Mouse (Mus musculus) gastrocnemius, adult 2 months (tissue): ENCODE measurements around the gene Prr15. TPM values are rescaled to one million over a fixed set of nuclear protein-coding genes. Genes with fewer than 3 reads are reported as not detected.

Source experiments
- DNase-seq: peaks from one replicate; pipeline ENCODE4 v3.0.0; 2022
- H3K27ac ChIP-seq: fragments of 200-600 bp; 2 replicates; pipeline ENCODE4 v1.8.1; 2022; ENCODE audit warnings: mild to moderate bottlenecking
- H3K4me3 ChIP-seq: fragments of 200-600 bp; 2 replicates; pipeline ENCODE4 v1.8.1; 2022; ENCODE audit warnings: mild to moderate bottlenecking, moderate library complexity
- CTCF ChIP-seq: fragments of 200-600 bp; IDR thresholded peaks from 2 replicates; pipeline ENCODE4 v1.8.1; 2022; ENCODE audit warnings: antibody characterized with exemption, mild to moderate bottlenecking, moderate library complexity
- intact Hi-C: fragments of 180-260 bp; cut with DNase I; formaldehyde crosslinking; loops from one replicate; pipeline ENCODE4 v1.15.1; 2025
- long read RNA-seq, 2 experiments: library from polyadenylated mRNA; stranded (forward); transcript quantifications; one replicate each; pipeline ENCODE4 v2.0.0; 2021
- total RNA-seq, 2 experiments: library from RNA; stranded (reverse); gene quantifications; 2 replicates each; pipeline ENCODE4 v1.2.3; 2021

The Prr15 gene
- under 1 TPM; 0.71 to 0.78 TPM for total RNA-seq
- long read RNA-seq, experiment 1: 0 reads
- long read RNA-seq, experiment 2, partial matches to known transcripts: 0 of 1 reads
- long read RNA-seq, experiment 2, other reads (novel, unspliced or antisense): 0 of 1 reads

DNA sequence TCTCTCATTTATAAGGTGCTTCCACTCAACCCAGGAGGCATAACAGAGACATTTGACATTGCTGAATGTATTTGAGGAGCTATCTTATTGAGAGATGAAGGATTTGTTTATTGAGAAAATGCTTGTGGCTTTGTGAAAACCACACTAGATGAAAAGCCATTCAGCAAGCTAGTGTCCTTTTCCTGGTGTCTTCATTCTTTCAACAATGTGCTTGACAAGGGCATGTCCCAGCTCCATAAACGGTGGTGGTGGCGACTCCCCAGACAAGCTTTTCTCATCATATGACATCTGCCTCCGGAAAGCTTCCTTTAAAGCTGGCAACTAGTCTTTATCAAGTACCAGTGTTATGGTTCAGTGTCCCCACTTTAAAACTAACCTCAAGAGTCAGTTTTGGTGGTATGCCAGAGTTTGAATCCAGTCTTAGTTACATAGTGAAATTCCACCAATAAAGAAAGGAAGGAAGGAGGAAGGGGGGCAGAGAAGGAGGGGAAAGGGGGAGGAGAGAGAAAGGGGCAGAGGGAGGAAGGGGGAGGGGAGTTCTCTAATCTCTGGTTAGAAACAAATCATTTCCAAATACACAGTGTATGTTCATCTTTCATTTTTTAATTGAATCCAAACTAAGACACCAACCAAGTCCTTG lies at the start of gene Prr15:
Gene Prr15 (plus strand): TSS at position 590 of the 640 bp plus-strand sequence.
- H3K4me3 ChIP-seq: peak within 1 kb of the TSS; percentile 81
- DNase-seq: no peak
- intact Hi-C loops: loop anchor here (5.0 kb wide), 1 partner anchor 73 kb away; no protein-coding TSS in a partner anchor
- no peak for TF ChIP-seq CTCF
- H3K27ac ChIP-seq: peak within 1 kb of the TSS; percentile 63

DNA sequence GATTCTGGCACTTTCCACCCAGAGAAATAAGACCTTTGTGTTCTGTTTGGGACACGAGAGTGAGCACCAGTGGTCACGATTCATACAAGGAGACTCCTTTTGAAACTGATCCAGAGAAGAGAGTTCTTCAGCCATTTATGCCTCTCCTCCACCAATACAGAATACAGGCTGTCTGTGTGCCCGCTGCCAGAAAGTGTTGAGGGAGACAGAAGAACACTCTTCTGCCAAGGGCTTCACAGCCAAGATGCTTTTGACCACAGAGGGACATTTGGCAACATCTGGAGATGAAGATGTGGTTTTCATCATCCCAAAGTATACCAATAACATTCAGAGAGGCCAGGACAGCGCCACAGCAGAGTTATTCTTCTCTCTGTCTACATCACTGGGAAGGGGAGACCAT lies 48.4 kb upstream of the Prr15 start:
- TF ChIP-seq CTCF: no peak
- Histone ChIP-seq H3K4me3 (no peak overlapping the region), H3K27ac (no peak overlapping the region)
- intact Hi-C loops: no loop called here
- DNase-seq: no peak

GRCm38 (mm10) chr6:54277828-54278227 lies 47.8 kb upstream of the Prr15 start:
- intact Hi-C loops: no loop called here
- no peak for DNase-seq
- Histone ChIP-seq H3K27ac (peak overlapping the region; percentile 53; the same call in 1 of the 2 replicates), H3K4me3 (no peak overlapping the region)
- TF ChIP-seq CTCF: no peak

GRCm38 (mm10) chr6:54278613-54279012 lies 47.0 kb upstream of the Prr15 start:
- intact Hi-C loops: no loop called here
- no peak for DNase-seq
- TF ChIP-seq CTCF: no peak
- Histone ChIP-seq H3K4me3 (no peak overlapping the region), H3K27ac (peak overlapping the region; percentile 53)

DNA sequence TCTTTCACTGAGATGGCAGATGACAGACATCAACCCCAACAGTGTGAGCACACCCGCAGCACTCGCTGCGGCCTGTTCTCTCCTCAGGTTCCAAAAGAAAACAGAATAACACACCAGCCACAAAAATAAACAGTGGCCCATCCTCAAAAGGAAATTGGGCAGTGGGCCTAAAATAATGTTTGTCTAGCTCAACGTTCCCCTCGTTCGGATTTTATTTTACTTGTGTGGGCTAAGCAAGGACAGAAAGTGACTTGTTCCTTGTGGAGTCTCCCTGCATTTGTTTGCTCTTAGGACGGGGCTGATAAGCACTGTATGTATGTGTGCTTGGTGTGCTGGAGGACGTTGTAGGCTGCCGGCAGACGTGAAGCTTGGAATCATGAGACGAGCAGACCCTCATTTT lies 46.2 kb upstream of the Prr15 start:
- intact Hi-C loops: no loop called here
- TF ChIP-seq CTCF: no peak
- DNase-seq: no peak
- Histone ChIP-seq H3K4me3 (no peak overlapping the region), H3K27ac (no peak overlapping the region)

DNA sequence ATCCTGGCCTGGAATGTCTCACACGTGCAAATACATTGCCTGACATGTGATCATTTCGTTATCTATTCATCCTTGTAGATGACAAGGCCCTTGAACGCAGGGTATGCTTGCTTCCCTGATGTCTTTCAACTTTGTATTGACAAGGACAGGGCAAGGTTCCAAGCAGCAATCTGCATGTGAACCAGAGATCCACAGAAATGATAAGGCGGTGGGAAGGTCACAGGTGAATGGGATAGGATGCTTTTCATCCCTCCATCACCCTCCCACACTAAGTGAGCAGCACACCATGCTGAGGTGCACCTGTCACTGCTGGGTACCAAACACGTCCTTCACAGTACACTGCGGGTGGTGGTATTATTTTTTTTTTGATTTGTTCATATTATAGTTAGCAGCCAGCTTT lies 45.4 kb upstream of the Prr15 start:
- TF ChIP-seq CTCF: no peak
- no peak overlapping the region for H3K27ac ChIP-seq
- intact Hi-C loops: no loop called here
- H3K4me3 ChIP-seq: no peak overlapping the region
- no peak for DNase-seq

GRCm38 (mm10) chr6:54283299-54283698 lies 42.3 kb upstream of the Prr15 start:
- TF ChIP-seq CTCF: no peak
- H3K27ac ChIP-seq: no peak overlapping the region
- DNase-seq: no peak
- intact Hi-C loops: no loop called here
- H3K4me3 ChIP-seq: no peak overlapping the region

DNA sequence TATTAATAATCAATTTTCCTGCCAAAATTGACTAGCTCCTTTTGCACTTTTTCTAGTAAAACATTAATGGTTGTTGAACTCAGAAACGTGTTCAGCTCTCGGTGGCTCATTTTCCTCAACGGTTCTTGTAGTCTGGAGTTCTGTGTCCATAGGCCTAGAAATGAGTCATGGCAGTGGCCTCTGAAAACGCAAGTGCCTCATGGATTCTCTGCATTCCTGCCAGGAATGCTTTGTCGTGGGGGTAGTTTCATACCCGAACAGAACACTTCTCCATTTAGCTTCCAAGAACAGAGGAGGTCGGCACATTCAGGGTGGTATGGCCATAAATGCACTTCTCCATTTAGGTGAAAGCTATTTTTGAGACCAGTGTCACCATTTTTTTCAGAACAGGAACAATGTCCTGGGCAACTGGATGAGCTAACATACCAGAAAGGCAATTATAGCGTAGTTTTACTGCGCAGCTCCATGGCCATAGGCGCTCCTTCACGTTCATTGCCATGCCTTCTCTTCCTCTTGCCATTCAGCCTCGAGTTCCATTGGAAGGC lies 41.4 kb upstream of the Prr15 start:
- no peak for TF ChIP-seq CTCF
- DNase-seq: no peak
- no peak overlapping the region for H3K4me3 ChIP-seq
- no peak overlapping the region for H3K27ac ChIP-seq
- intact Hi-C loops: no loop called here

GRCm38 (mm10) chr6:54286813-54287212 lies 38.8 kb upstream of the Prr15 start:
- no peak for DNase-seq
- H3K27ac ChIP-seq: no peak overlapping the region
- intact Hi-C loops: no loop called here
- H3K4me3 ChIP-seq: no peak overlapping the region
- TF ChIP-seq CTCF: no peak

DNA sequence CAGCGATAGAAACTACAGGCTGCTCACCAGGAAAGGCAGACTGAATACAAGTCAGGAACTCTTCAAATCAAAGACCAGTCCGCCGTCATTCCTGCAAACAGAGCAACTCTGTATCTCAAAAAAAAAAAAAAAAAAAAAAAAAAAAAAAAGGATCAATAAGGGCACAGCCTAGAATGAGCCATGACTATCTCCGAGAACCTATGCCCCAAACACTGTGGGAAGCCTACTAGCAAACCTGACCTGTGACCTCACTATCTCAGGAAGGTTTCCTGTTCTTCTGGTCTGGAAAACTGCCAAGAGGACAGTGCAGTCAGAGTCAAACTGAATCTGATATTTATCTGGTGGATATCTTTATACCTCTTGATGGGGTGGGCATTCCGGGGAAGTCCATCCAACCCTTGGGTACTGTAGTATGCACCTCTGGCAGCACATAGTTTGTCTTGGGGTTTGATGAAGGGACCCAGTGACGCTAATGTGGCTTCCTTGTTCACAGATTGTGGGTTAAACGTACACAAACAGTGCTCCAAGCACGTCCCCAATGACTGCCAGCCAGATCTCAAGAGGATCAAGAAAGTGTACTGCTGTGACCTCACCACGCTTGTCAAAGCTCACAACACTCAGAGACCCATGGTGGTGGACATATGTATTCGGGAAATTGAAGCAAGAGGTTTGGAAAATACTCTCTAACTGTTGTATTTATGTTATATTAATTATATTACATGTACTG lies 35.7 kb upstream of the Prr15 start:
- H3K27ac ChIP-seq: no peak overlapping the region
- TF ChIP-seq CTCF: no peak
- intact Hi-C loops: no loop called here
- no peak for DNase-seq
- H3K4me3 ChIP-seq: no peak overlapping the region

DNA sequence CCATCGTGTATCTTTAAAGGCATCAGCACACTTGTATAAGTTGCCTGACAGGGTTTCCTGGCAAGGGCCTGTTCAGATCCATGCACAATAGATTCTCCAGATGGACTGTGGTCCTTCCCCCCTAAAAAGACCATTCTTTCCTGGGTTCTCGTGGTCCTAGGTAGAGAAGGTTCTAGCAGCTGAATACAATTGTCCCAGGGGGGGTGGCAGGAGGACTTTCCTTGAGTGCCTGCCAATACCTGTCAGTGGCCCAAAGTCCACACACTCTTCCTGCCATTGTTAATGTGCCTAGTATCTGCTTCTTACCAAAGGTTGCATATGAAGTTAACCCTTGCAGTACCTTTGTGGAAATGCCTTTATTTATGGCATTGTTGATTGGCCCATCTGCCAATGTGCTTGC lies 28.4 kb upstream of the Prr15 start:
- no peak for DNase-seq
- H3K27ac ChIP-seq: peak overlapping the region; percentile 8; the same call in 1 of the 2 replicates
- H3K4me3 ChIP-seq: no peak overlapping the region
- TF ChIP-seq CTCF: no peak
- intact Hi-C loops: no loop called here

- intact Hi-C loops: no loop called here
- H3K4me3 ChIP-seq: no peak overlapping the region
- H3K27ac ChIP-seq: peak overlapping the region; percentile 16; the same call in 1 of the 2 replicates
- DNase-seq: peak; percentile 28
- TF ChIP-seq CTCF: no peak
Observed at GRCm38 (mm10) chr6:54299417-54299816, 26.2 kb upstream of the Prr15 start.

DNA sequence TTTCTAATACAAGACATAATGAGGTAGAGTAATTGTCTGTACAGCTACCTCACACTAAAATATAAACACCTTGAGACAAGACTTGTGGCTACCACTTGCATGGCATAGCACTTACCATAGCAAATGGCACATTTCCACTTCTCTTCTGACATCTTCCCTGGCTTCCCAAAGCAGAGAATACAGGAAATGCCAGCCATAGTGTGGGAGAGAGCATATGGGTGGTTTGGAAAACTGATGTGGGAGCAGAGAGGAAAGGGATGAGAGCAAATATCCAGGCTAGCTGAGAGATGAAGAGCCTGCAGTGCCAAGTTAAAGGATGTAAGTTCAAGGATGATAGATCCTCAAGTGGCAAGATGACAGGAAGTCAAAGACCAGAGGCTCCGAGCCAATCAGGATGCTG lies 19.9 kb upstream of the Prr15 start:
- Histone ChIP-seq H3K27ac (no peak overlapping the region), H3K4me3 (no peak overlapping the region)
- intact Hi-C loops: no loop called here
- TF ChIP-seq CTCF: no peak
- DNase-seq: no peak
